Mouse (Mus musculus): ENCODE results near the gene Aen. TPM values are rescaled to one million over a fixed set of nuclear protein-coding genes. Genes with fewer than 3 reads are reported as not detected.
A peak's percentile ranks its signal among the peaks of the same experiment; 100 is the strongest.

The Aen gene
- polyA plus RNA-seq, 1 experiment from 2014 or later, result 47.0 TPM

DNA sequence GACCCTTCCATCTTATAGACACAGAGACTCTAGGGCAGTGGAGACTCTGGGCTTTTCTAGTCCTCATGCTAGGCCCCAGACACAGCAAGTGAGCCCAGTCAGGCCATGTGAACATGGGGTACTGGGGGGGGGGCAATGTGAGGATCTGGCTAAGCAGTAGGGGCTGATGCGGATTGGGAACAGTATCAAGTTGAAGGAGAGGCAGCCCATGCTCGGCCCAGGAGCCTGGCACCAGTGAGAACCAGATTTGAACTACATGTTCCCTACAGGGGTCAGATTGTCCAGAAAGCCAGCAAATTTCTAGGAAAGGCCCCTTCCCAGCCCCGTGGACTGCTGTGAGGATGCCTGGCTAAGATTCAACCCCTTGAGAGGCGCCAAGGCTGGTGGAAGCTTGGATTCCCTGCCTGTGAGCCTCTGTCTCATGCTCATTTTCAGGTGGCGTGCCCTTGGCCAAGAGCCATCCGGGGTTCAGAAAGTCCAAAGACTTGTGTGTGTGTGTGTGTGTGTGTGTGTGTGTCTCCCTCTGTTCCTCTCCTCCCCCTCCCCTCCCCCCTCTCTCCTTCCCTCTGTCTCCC, 62.9 kb downstream of the Aen start:
- H3K36me3 ChIP-seq, result no peaks in the 10 kb centered on the region
- no peak overlapping the region for H3K4me2 ChIP-seq
- H3K27me3 ChIP-seq, result no peaks in the 10 kb centered on the region; the same call in 1 of the 2 replicates
- no peak overlapping the region for H3K4me3 ChIP-seq
- H3K27ac ChIP-seq, result no peak overlapping the region
- H3K9me3 ChIP-seq, result no peaks in the 10 kb centered on the region
- no peak overlapping the region for H3K9ac ChIP-seq
- H3K4me1 ChIP-seq (replicated peaks), result peaks cover 7% of the 10 kb centered on the region; the same call in 1 of the 2 replicates
- WGBS, result 83% methylated on average over 6 of the region's 6 CpGs
- ATAC-seq (ENCODE audit: low FRiP score), result 0 out of 2 replicates have a peak, but pooled peaks have one; percentile 10

Small RNA genes lying within 50 kb of the gene (microRNA-seq; reads per million reads assigned to microRNA genes)
- gene Mir7-2, result 236 reads per million, percentile 61 among the genes with 10 or more reads in this experiment

Other genes starting within 250 kb of the Aen start
- gene Ntrk3, start 157.8 kb upstream of the Aen start, polyA plus RNA-seq (2015; fragmentation: Nextera tagmentation; extraction: Ambion mirVana), result 21.1 and 22.6 TPM in 2 replicates
- 71.9 and 73.9 TPM in 2 replicates for gene Mrps11, start 112.7 kb upstream of the Aen start, polyA plus RNA-seq (2015; fragmentation: Nextera tagmentation; extraction: Ambion mirVana)
- gene Mrpl46, start 112.3 kb upstream of the Aen start, polyA plus RNA-seq (2015; fragmentation: Nextera tagmentation; extraction: Ambion mirVana), result 57.1 and 57.5 TPM in 2 replicates
- 15.5 and 18.5 TPM in 2 replicates for gene Det1, start 48.6 kb upstream of the Aen start, polyA plus RNA-seq (2015; fragmentation: Nextera tagmentation; extraction: Ambion mirVana)
- gene Isg20, start 17.6 kb downstream of the Aen start, polyA plus RNA-seq (2015; fragmentation: Nextera tagmentation; extraction: Ambion mirVana), result 0.40 and 0.42 TPM in 2 replicates
- 0.39 and 0.80 TPM in 2 replicates for gene Acan, start 157.6 kb downstream of the Aen start, polyA plus RNA-seq (2015; fragmentation: Nextera tagmentation; extraction: Ambion mirVana)
- gene Hapln3, start 235.2 kb downstream of the Aen start, polyA plus RNA-seq (2015; fragmentation: Nextera tagmentation; extraction: Ambion mirVana), result 1.6 and 2.2 TPM in 2 replicates

All from hindbrain, embryonic 13.5 days (tissue).